8 mouse cellular contexts compared by ENCODE assay signal in genomic region chr7:114817291-114817806, GRCm38 (mm10).
DNase-seq lines count a peak whose midpoint lies in the region; ATAC-seq and TF ChIP-seq lines count a peak whose summit lies in the region.

No protein-coding gene starts in this region.

- no peak overlapping the region for H3K27ac ChIP-seq in bone marrow, adult 2 months (ENCODE audit: control insufficient read depth, insufficient read depth, low read depth, low read length, poor library complexity)
- H3K27ac ChIP-seq in embryonic facial prominence, embryonic 15.5 days (replicated peaks): no peak overlapping the region
- peak overlapping the region; percentile 42; the same call in 1 of the 2 replicates for H3K27ac ChIP-seq in heart, embryonic 10.5 days
- H3K27ac ChIP-seq in kidney, embryonic 15.5 days: no peak overlapping the region
- no peak overlapping the region for H3K27ac ChIP-seq in limb, embryonic 15.5 days

- H3K4me2 ChIP-seq in embryonic facial prominence, embryonic 15.5 days (replicated peaks): no peak overlapping the region
- H3K4me2 ChIP-seq in kidney, embryonic 15.5 days: no peak overlapping the region
- no peak overlapping the region for H3K4me2 ChIP-seq in limb, embryonic 15.5 days
- peak overlapping the region; percentile 50 for H3K4me2 ChIP-seq in myocyte (ENCODE audit: low read depth)

- no peak overlapping the region for H3K4me3 ChIP-seq in bone marrow, adult 2 months (replicated peaks; ENCODE audit: control insufficient read depth, low read depth, low read length)
- no peak overlapping the region for H3K4me3 ChIP-seq in embryonic facial prominence, embryonic 15.5 days (replicated peaks)
- no peak overlapping the region for H3K4me3 ChIP-seq in heart, embryonic 10.5 days
- no peak overlapping the region for H3K4me3 ChIP-seq in kidney, embryonic 15.5 days (replicated peaks)
- no peak overlapping the region for H3K4me3 ChIP-seq in limb, embryonic 15.5 days
- H3K4me3 ChIP-seq in myocyte: no peak overlapping the region

- no peaks in the 10 kb centered on the region for H3K36me3 ChIP-seq in embryonic facial prominence, embryonic 15.5 days
- no peaks in the 10 kb centered on the region for H3K36me3 ChIP-seq in heart, embryonic 10.5 days
- H3K36me3 ChIP-seq in kidney, embryonic 15.5 days: no peaks in the 10 kb centered on the region
- no peaks in the 10 kb centered on the region for H3K36me3 ChIP-seq in limb, embryonic 15.5 days
- no peaks in the 10 kb centered on the region for H3K36me3 ChIP-seq in myocyte (ENCODE audit: control insufficient read depth, insufficient read depth)

- 16% methylated on average over 6 of the region's 6 CpGs for WGBS in bone marrow, adult 2 months
- 9% methylated on average over 6 of the region's 6 CpGs for WGBS in embryonic facial prominence, embryonic 15.5 days
- 9% methylated on average over 6 of the region's 6 CpGs for WGBS in heart, embryonic 10.5 days
- 10% methylated on average over 6 of the region's 6 CpGs for WGBS in kidney, embryonic 15.5 days
- 10% methylated on average over 6 of the region's 6 CpGs for WGBS in limb, embryonic 15.5 days

- no peak for TF ChIP-seq POLR2A in bone marrow, adult 2 months (IDR thresholded peaks at IDR 0.05; ENCODE audit: borderline replicate concordance, control insufficient read depth, low read depth, low read length)
- TF ChIP-seq POLR2A in myocyte (IDR thresholded peaks at IDR 0.05; ENCODE audit: insufficient read length, low read depth): no peak

- no peak overlapping the region for H3K9ac ChIP-seq in embryonic facial prominence, embryonic 15.5 days
- H3K9ac ChIP-seq in kidney, embryonic 15.5 days: no peak overlapping the region
- H3K9ac ChIP-seq in limb, embryonic 15.5 days: no peak overlapping the region

- no peak overlapping the region for H3ac ChIP-seq in myocyte (ENCODE audit: control insufficient read depth, insufficient read length)

- peak; percentile 68 for DNase-seq in A20 (ENCODE audit: low read depth, low spot score)
- peak; percentile 91 for DNase-seq in heart, embryonic 10.5 days (ENCODE audit: low spot score)
- DNase-seq in spleen, postnatal 4 days (ENCODE audit: low spot score in 2 of 2): peak; percentile 62 to 87

- H3K27me3 ChIP-seq in embryonic facial prominence, embryonic 15.5 days: no peaks in the 10 kb centered on the region
- H3K27me3 ChIP-seq in heart, embryonic 10.5 days (ENCODE audit: insufficient read depth, poor library complexity, severe bottlenecking): 0 out of 2 replicates have a peak, but pooled peaks cover 19% of the 10 kb centered on the region
- H3K27me3 ChIP-seq in kidney, embryonic 15.5 days: peaks cover 3% of the 10 kb centered on the region; the same call in 1 of the 2 replicates
- H3K27me3 ChIP-seq in limb, embryonic 15.5 days: peaks cover 16% of the 10 kb centered on the region
- H3K27me3 ChIP-seq in myocyte (ENCODE audit: control insufficient read depth, insufficient read depth, insufficient read length): no peaks in the 10 kb centered on the region

- H3K9me3 ChIP-seq in embryonic facial prominence, embryonic 15.5 days (replicated peaks): no peaks in the 10 kb centered on the region
- H3K9me3 ChIP-seq in heart, embryonic 10.5 days: no peaks in the 10 kb centered on the region
- H3K9me3 ChIP-seq in kidney, embryonic 15.5 days (replicated peaks): no peaks in the 10 kb centered on the region
- no peaks in the 10 kb centered on the region for H3K9me3 ChIP-seq in limb, embryonic 15.5 days

- H3K4me1 ChIP-seq in bone marrow, adult 2 months (ENCODE audit: control insufficient read depth, insufficient read depth, low read length): no peaks in the 10 kb centered on the region
- H3K4me1 ChIP-seq in embryonic facial prominence, embryonic 15.5 days: peaks cover 4% of the 10 kb centered on the region; the same call in 1 of the 2 replicates
- 0 out of 2 replicates have a peak, but pooled peaks cover 4% of the 10 kb centered on the region for H3K4me1 ChIP-seq in heart, embryonic 10.5 days
- no peaks in the 10 kb centered on the region for H3K4me1 ChIP-seq in kidney, embryonic 15.5 days
- H3K4me1 ChIP-seq in limb, embryonic 15.5 days: 0 out of 2 replicates have a peak, but pooled peaks cover 3% of the 10 kb centered on the region

- TF ChIP-seq CTCF in bone marrow, adult 2 months (IDR thresholded peaks at IDR 0.05; ENCODE audit: control insufficient read depth, insufficient read depth, low read length): peak; percentile 87

- peak; percentile 87 for ATAC-seq in embryonic facial prominence, embryonic 15.5 days (ENCODE audit: insufficient number of reproducible peaks, low FRiP score, low TSS enrichment, low read depth)
- peak; percentile 94 for ATAC-seq in kidney, embryonic 15.5 days (replicated peaks; ENCODE audit: low FRiP score)
- peak; percentile 61 for ATAC-seq in limb, embryonic 15.5 days (ENCODE audit: insufficient number of reproducible peaks, low FRiP score, low TSS enrichment, low read depth)

- H3K79me2 ChIP-seq in myocyte (ENCODE audit: control insufficient read depth, insufficient read depth): no peaks in the 10 kb centered on the region

TF ChIP-seq in myocyte, 11 proteins besides CTCF, POLR2A, EP300 and RAD21:
- TF ChIP-seq MYOG (IDR thresholded peaks at IDR 0.05; ENCODE audit: control insufficient read depth in 1 of 3, insufficient read depth in 1 of 3, insufficient read length in 2 of 3, low read depth in 2 of 3) (no peak), MYOD1 (IDR thresholded peaks at IDR 0.05; ENCODE audit: control insufficient read depth in 1 of 3, insufficient read length in 2 of 3, low read depth in 2 of 3) (no peak), CEBPB (IDR thresholded peaks at IDR 0.05; ENCODE audit: insufficient read depth, poor library complexity, severe bottlenecking) (no peak), TCF12 (IDR thresholded peaks at IDR 0.05; ENCODE audit: insufficient read depth, poor library complexity, severe bottlenecking) (no peak), USF1 (IDR thresholded peaks at IDR 0.05; ENCODE audit: low read depth) (no peak), SRF (IDR thresholded peaks at IDR 0.05; ENCODE audit: control insufficient read depth, insufficient read length, low read depth) (no peak), POLR2AphosphoS2 (IDR thresholded peaks at IDR 0.05; ENCODE audit: insufficient read length, low read depth) (no peak), E2F4 (IDR thresholded peaks at IDR 0.05; ENCODE audit: insufficient read depth) (no peak), MAX (IDR thresholded peaks at IDR 0.05; ENCODE audit: low read depth) (no peak), REST (IDR thresholded peaks at IDR 0.05; ENCODE audit: insufficient read depth, insufficient read length) (no peak), TCF3 (IDR thresholded peaks at IDR 0.05; ENCODE audit: insufficient read length, low read depth) (no peak)
